Mouse (Mus musculus) forebrain, postnatal 0 days (tissue): ENCODE data around the gene Gm16223. TPM values are rescaled to one million over a fixed set of nuclear protein-coding genes. Genes with fewer than 3 reads are reported as not detected.
A peak's percentile ranks its signal among the peaks of the same experiment; 100 is the strongest.

Source experiments
- ATAC-seq: fragments of 200-750 bp; cut with Nextera tagmentation; 2 replicates; pipeline ENCODE4 v1.8.0; 2017; ENCODE audit warnings: mild to moderate bottlenecking, moderate library complexity
- DNase-seq: peaks from one replicate; pipeline ENCODE4 v3.0.0-alpha.2; 2015
- H3K27ac ChIP-seq: fragments of 300-500 bp; sonication (generic); 2 replicates; pipeline ENCODE4 v1.5.1; 2014; ENCODE audit warnings: low read depth, mild to moderate bottlenecking, antibody characterized with exemption, low read length, moderate library complexity, mixed read lengths
- H3K27me3 ChIP-seq: fragments of 300-500 bp; sonication (generic); 2 replicates; pipeline ENCODE4 v1.6.1; 2014; ENCODE audit warnings: mild to moderate bottlenecking, low read length, mixed read lengths; ENCODE audit not compliant: insufficient read depth
- H3K36me3 ChIP-seq: fragments of 300-500 bp; sonication (generic); 2 replicates; pipeline ENCODE4 v1.6.1; 2014; ENCODE audit warnings: mild to moderate bottlenecking, moderate library complexity; ENCODE audit not compliant: insufficient read depth
- H3K4me1 ChIP-seq: fragments of 300-500 bp; sonication (generic); 2 replicates; pipeline ENCODE4 v1.6.1; 2014; ENCODE audit warnings: antibody characterized with exemption; ENCODE audit not compliant: insufficient read depth
- H3K4me2 ChIP-seq: fragments of 300-500 bp; sonication (generic); 2 replicates; pipeline ENCODE4 v1.6.1; 2014; ENCODE audit warnings: low read depth, mild to moderate bottlenecking, moderate library complexity
- H3K4me3 ChIP-seq: fragments of 300-500 bp; sonication (generic); 2 replicates; pipeline ENCODE4 v1.5.1; 2014; ENCODE audit warnings: low read depth, low read length, mixed read lengths
- H3K9ac ChIP-seq: fragments of 300-500 bp; sonication (generic); 2 replicates; pipeline ENCODE4 v1.6.1; 2014; ENCODE audit warnings: mild to moderate bottlenecking
- H3K9me3 ChIP-seq: fragments of 300-500 bp; sonication (generic); 2 replicates; pipeline ENCODE4 v1.6.1; 2016; ENCODE audit warnings: low read length
- CTCF ChIP-seq: sonication (generic); IDR thresholded peaks from 2 replicates; pipeline ENCODE4 v1.5.1; 2016; ENCODE audit warnings: antibody characterized with exemption, control low read depth, low read depth
- WGBS: fragments of 180-500 bp; shearing (Covaris S2); extraction: QIAGEN DNeasy Blood & Tissue Kit; methylation state at CpG from one replicate; pipeline ENCODE4 v1.1.7; 2014; 5-methylcytosine and 5-hydroxymethylcytosine counted together
- polyA plus RNA-seq: library from polyadenylated mRNA; unstranded; fragments of >200 nt; fragmentation: Nextera tagmentation; extraction: Ambion mirVana; gene quantifications from 2 replicates; pipeline ENCODE4 v1.2.1, GENCODE M21; 2015
- total RNA-seq: library from RNA; depleted of rRNA; stranded (reverse); fragments of >200 nt; gene quantifications from 2 replicates; pipeline ENCODE4 v1.2.3, GENCODE M21; 2014

Gm16223 gene
- total and polyA plus RNA-seq, 2 experiments from 2014 or later, result not detected

- 40% methylated on average over 3 of the region's 3 CpGs for WGBS
- DNase-seq (no peak), ATAC-seq (no peak)
- no peak overlapping the region for H3K9ac ChIP-seq
- no peak overlapping the region for H3K4me3 ChIP-seq
- H3K27ac ChIP-seq, result no peak overlapping the region
- no peaks in the 10 kb centered on the region for H3K36me3 ChIP-seq
- no peaks in the 10 kb centered on the region for H3K9me3 ChIP-seq
- no peaks in the 10 kb centered on the region for H3K4me1 ChIP-seq
- TF ChIP-seq CTCF, result no peak
- no peaks in the 10 kb centered on the region for H3K27me3 ChIP-seq
- H3K4me2 ChIP-seq, result no peak overlapping the region
These were observed 685 bp upstream of the Gm16223 start for GRCm38 (mm10) chr5:42067075-42067474.

GRCm38 (mm10) chr5:42068188-42068579 lies 424 bp downstream of the Gm16223 start:
- no peak overlapping the region for H3K4me3 ChIP-seq
- H3K4me2 ChIP-seq, result no peak overlapping the region
- no peaks in the 10 kb centered on the region for H3K36me3 ChIP-seq
- ATAC-seq (peak; percentile 63), DNase-seq (no peak)
- 71% methylated on average over 1 of the region's 1 CpGs for WGBS
- no peaks in the 10 kb centered on the region for H3K27me3 ChIP-seq
- TF ChIP-seq CTCF, result no peak
- H3K9me3 ChIP-seq, result no peaks in the 10 kb centered on the region
- no peaks in the 10 kb centered on the region for H3K4me1 ChIP-seq
- H3K9ac ChIP-seq, result no peak overlapping the region
- H3K27ac ChIP-seq, result no peak overlapping the region

- no peak overlapping the region for H3K4me2 ChIP-seq
- H3K27ac ChIP-seq, result no peak overlapping the region
- no peaks in the 10 kb centered on the region for H3K27me3 ChIP-seq
- no peaks in the 10 kb centered on the region for H3K36me3 ChIP-seq
- ATAC-seq, result no peak
- DNase-seq, result no peak
- TF ChIP-seq CTCF, result no peak
- WGBS, result 89% methylated on average over 5 of the region's 5 CpGs
- H3K4me1 ChIP-seq, result no peaks in the 10 kb centered on the region
- H3K9ac ChIP-seq, result no peak overlapping the region
- H3K4me3 ChIP-seq, result no peak overlapping the region
- H3K9me3 ChIP-seq, result no peaks in the 10 kb centered on the region
These were observed 49.0 kb downstream of the Gm16223 start for GRCm38 (mm10) chr5:42116586-42117346.

- no peaks in the 10 kb centered on the region for H3K27me3 ChIP-seq
- H3K27ac ChIP-seq, result no peak overlapping the region
- DNase-seq, result no peak
- no peak overlapping the region for H3K4me2 ChIP-seq
- no peak overlapping the region for H3K4me3 ChIP-seq
- H3K9me3 ChIP-seq, result no peaks in the 10 kb centered on the region
- no peak overlapping the region for H3K9ac ChIP-seq
- H3K4me1 ChIP-seq, result no peaks in the 10 kb centered on the region
- ATAC-seq, result no peak
- TF ChIP-seq CTCF, result no peak
- H3K36me3 ChIP-seq, result no peaks in the 10 kb centered on the region
These were observed 57.8 kb downstream of the Gm16223 start for GRCm38 (mm10) chr5:42125562-42125961.

- Histone ChIP-seq H3K36me3 (no peaks in the 10 kb centered on the region), H3K27ac (no peak overlapping the region), H3K4me3 (no peak overlapping the region), H3K9ac (no peak overlapping the region), H3K27me3 (no peaks in the 10 kb centered on the region), H3K4me1 (no peaks in the 10 kb centered on the region), H3K4me2 (no peak overlapping the region), H3K9me3 (no peaks in the 10 kb centered on the region)
- TF ChIP-seq CTCF, result no peak
- WGBS, result 64% methylated on average over 3 of the region's 3 CpGs
- no peak for ATAC-seq
- DNase-seq, result no peak
These were observed 87.9 kb downstream of the Gm16223 start for GRCm38 (mm10) chr5:42155626-42156025.

- Histone ChIP-seq H3K27me3 (no peaks in the 10 kb centered on the region), H3K27ac (no peak overlapping the region; the same call in 1 of the 2 replicates), H3K36me3 (no peaks in the 10 kb centered on the region), H3K4me3 (no peak overlapping the region), H3K4me2 (no peak overlapping the region), H3K9ac (no peak overlapping the region), H3K4me1 (no peaks in the 10 kb centered on the region), H3K9me3 (no peaks in the 10 kb centered on the region)
- 70% methylated on average over 2 of the region's 2 CpGs for WGBS
- no peak for TF ChIP-seq CTCF
- no peak for ATAC-seq
- DNase-seq, result no peak
These were observed 97.0 kb downstream of the Gm16223 start for GRCm38 (mm10) chr5:42164731-42165130.

- Histone ChIP-seq H3K27me3 (no peaks in the 10 kb centered on the region), H3K4me1 (no peaks in the 10 kb centered on the region), H3K9ac (no peak overlapping the region), H3K9me3 (no peaks in the 10 kb centered on the region), H3K4me2 (no peak overlapping the region), H3K4me3 (no peak overlapping the region), H3K27ac (no peak overlapping the region), H3K36me3 (no peaks in the 10 kb centered on the region)
- TF ChIP-seq CTCF, result no peak
- ATAC-seq (no peak), DNase-seq (no peak)
- WGBS, result 79% methylated on average over 1 of the region's 1 CpGs
These were observed 98.6 kb downstream of the Gm16223 start for GRCm38 (mm10) chr5:42166311-42166710.
